Mouse (Mus musculus) liver, adult 2 months (tissue): ENCODE measurements around the gene Apbb2. TPM values are rescaled to one million over a fixed set of nuclear protein-coding genes. Genes with fewer than 3 reads are reported as not detected.
A peak's percentile ranks its signal among the peaks of the same experiment; 100 is the strongest.

Experiments used
- DNase-seq: peaks from one replicate; pipeline ENCODE4 v3.0.0-alpha.2; 2011; ENCODE audit warnings: low read depth, low spot score; ENCODE audit errors: extremely low read depth
- H3K27ac ChIP-seq: fragments of 200-500 bp; replicated peaks from 2 replicates; pipeline ENCODE4 v1.5.1; 2012; ENCODE audit warnings: low read depth, mild to moderate bottlenecking, control low read depth, inconsistent platforms, low read length; ENCODE audit not compliant: insufficient read depth
- H3K27me3 ChIP-seq: fragments of 200-500 bp; 2 replicates; pipeline ENCODE4 v1.6.1; 2012; ENCODE audit warnings: mild to moderate bottlenecking, moderate library complexity, low read length, inconsistent platforms; ENCODE audit not compliant: control insufficient read depth, insufficient read depth
- H3K36me3 ChIP-seq: fragments of 200-500 bp; 2 replicates; pipeline ENCODE4 v1.6.1; 2012; ENCODE audit warnings: low read length, inconsistent platforms; ENCODE audit not compliant: control insufficient read depth, insufficient read depth
- H3K4me1 ChIP-seq: fragments of 200-500 bp; 2 replicates; pipeline ENCODE4 v1.6.1; 2011; ENCODE audit warnings: low read length; ENCODE audit not compliant: control insufficient read depth, insufficient read depth
- H3K4me3 ChIP-seq: fragments of 200-500 bp; 2 replicates; pipeline ENCODE4 v1.5.1; 2011; ENCODE audit warnings: low read depth, mild to moderate bottlenecking, control low read depth, low read length, moderate library complexity; ENCODE audit not compliant: insufficient read depth
- H3K79me2 ChIP-seq: fragments of 200-500 bp; 2 replicates; pipeline ENCODE4 v1.6.1; 2012; ENCODE audit warnings: inconsistent platforms, mild to moderate bottlenecking, low read length, moderate library complexity; ENCODE audit not compliant: control insufficient read depth, insufficient read depth
- H3K9ac ChIP-seq: fragments of 200-500 bp; 2 replicates; pipeline ENCODE4 v1.6.1; 2012; ENCODE audit warnings: low read depth, mild to moderate bottlenecking, control low read depth, inconsistent platforms, low read length
- CTCF ChIP-seq: fragments of 200-500 bp; IDR thresholded peaks from 2 replicates; pipeline ENCODE4 v1.5.1; 2011; ENCODE audit warnings: low read depth, low read length, control low read depth
- POLR2A ChIP-seq: fragments of 200-500 bp; IDR thresholded peaks from 2 replicates; pipeline ENCODE4 v1.6.1; 2011; ENCODE audit warnings: low read length, control low read depth; ENCODE audit not compliant: insufficient read depth; ENCODE audit errors: extremely low read depth
- WGBS: fragments of 180-500 bp; shearing (Covaris S2); methylation state at CpG from one replicate; pipeline ENCODE4 v1.1.7; 2018; 5-methylcytosine and 5-hydroxymethylcytosine counted together
- polyA plus RNA-seq: library from polyadenylated mRNA; depleted of rRNA; stranded (reverse); fragments of >200 nt; gene quantifications from 2 replicates; pipeline ENCODE4 v1.2.3, GENCODE M21; 2012
- total RNA-seq: library from RNA; depleted of rRNA; stranded (reverse); fragments of >200 nt; gene quantifications from 2 replicates; pipeline ENCODE4 v1.2.3, GENCODE M21; 2014

The Apbb2 gene
- total and polyA plus RNA-seq, 2 experiments, result 1.4 to 5.3 TPM

DNA sequence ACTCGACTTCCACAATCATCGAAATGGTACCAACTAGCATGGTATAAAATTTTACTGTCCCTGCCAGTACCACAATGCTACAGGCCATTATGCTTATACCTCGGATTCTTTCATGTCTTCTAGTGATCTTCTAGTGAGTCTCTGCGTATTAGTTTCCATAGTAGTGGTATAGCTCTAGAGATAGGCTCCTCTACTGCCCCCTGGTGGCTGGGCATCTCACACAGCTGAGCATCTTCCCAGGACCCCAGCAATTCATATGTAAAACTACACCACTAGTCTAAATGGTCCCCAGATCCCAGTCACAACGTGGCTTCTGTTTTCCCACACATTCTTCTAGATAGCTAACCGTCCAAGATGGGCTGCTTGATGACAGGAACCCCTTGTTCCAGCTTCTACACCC lies 299.2 kb downstream of the Apbb2 start:
- Histone ChIP-seq H3K27ac (no peak overlapping the region), H3K4me3 (no peak overlapping the region), H3K27me3 (no peaks in the 10 kb centered on the region), H3K4me1 (no peaks in the 10 kb centered on the region), H3K36me3 (no peaks in the 10 kb centered on the region), H3K9ac (no peak overlapping the region), H3K79me2 (0 out of 2 replicates have a peak, but pooled peaks cover 3% of the 10 kb centered on the region)
- DNase-seq, result peak; percentile 29
- WGBS, result 75% methylated on average over 6 of the region's 6 CpGs
- TF ChIP-seq POLR2A (no peak), CTCF (peak; percentile 78)

GRCm38 (mm10) chr5:66315791-66316190 lies 302.8 kb downstream of the Apbb2 start:
- no peaks in the 10 kb centered on the region for H3K27me3 ChIP-seq
- DNase-seq, result no peak
- no peak overlapping the region for H3K4me3 ChIP-seq
- H3K9ac ChIP-seq, result no peak overlapping the region
- no peaks in the 10 kb centered on the region for H3K4me1 ChIP-seq
- WGBS, result 94% methylated on average over 5 of the region's 5 CpGs
- TF ChIP-seq CTCF (no peak), POLR2A (no peak)
- no peaks in the 10 kb centered on the region; the same call in 1 of the 2 replicates for H3K36me3 ChIP-seq
- no peak overlapping the region for H3K27ac ChIP-seq
- H3K79me2 ChIP-seq, result 0 out of 2 replicates have a peak, but pooled peaks cover 3% of the 10 kb centered on the region

DNA sequence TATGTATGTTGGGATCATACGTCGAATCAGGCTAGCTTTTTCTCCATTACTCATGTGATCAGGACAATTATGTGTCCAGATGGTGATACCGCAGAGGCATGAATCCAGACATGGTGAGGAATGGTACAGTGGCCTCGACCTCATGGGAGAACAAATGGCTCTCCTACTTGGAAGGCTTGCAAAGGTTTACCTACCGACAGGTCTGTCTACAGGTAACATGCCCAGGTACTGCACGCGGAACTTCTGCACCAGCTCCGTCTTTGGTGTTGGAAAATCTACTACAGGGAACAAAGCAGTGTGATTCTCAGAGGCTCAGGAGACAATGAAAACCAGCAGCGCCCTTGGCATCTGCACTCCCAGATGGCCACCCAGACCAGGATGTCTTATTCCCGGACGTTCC lies 307.8 kb downstream of the Apbb2 start:
- no peaks in the 10 kb centered on the region for H3K79me2 ChIP-seq
- H3K36me3 ChIP-seq, result peaks cover 5% of the 10 kb centered on the region; the same call in 1 of the 2 replicates
- H3K27ac ChIP-seq, result no peak overlapping the region
- no peaks in the 10 kb centered on the region for H3K4me1 ChIP-seq
- no peak overlapping the region for H3K9ac ChIP-seq
- no peaks in the 10 kb centered on the region for H3K27me3 ChIP-seq
- DNase-seq, result no peak
- H3K4me3 ChIP-seq, result no peak overlapping the region
- WGBS, result 98% methylated on average over 11 of the region's 11 CpGs
- TF ChIP-seq POLR2A (no peak), CTCF (no peak)

- Histone ChIP-seq H3K4me3 (no peak overlapping the region), H3K36me3 (peaks cover 5% of the 10 kb centered on the region; the same call in 1 of the 2 replicates), H3K4me1 (no peaks in the 10 kb centered on the region), H3K27me3 (no peaks in the 10 kb centered on the region), H3K79me2 (no peaks in the 10 kb centered on the region), H3K9ac (no peak overlapping the region), H3K27ac (no peak overlapping the region)
- WGBS, result 76% methylated on average over 9 of the region's 9 CpGs
- DNase-seq, result no peak
- no peak for TF ChIP-seq CTCF
- no peak for TF ChIP-seq POLR2A
Observed at GRCm38 (mm10) chr5:66310328-66310727, 308.3 kb downstream of the Apbb2 start.

- H3K79me2 ChIP-seq, result no peaks in the 10 kb centered on the region
- peaks cover 13% of the 10 kb centered on the region; the same call in 1 of the 2 replicates for H3K36me3 ChIP-seq
- no peak overlapping the region for H3K4me3 ChIP-seq
- DNase-seq, result no peak
- H3K27me3 ChIP-seq, result no peaks in the 10 kb centered on the region
- H3K9ac ChIP-seq, result no peak overlapping the region
- WGBS, result 95% methylated on average over 8 of the region's 8 CpGs
- H3K4me1 ChIP-seq, result no peaks in the 10 kb centered on the region
- no peak overlapping the region for H3K27ac ChIP-seq
- no peak for TF ChIP-seq POLR2A
- no peak for TF ChIP-seq CTCF
Observed at GRCm38 (mm10) chr5:66305511-66305910, 313.1 kb downstream of the Apbb2 start.

DNA sequence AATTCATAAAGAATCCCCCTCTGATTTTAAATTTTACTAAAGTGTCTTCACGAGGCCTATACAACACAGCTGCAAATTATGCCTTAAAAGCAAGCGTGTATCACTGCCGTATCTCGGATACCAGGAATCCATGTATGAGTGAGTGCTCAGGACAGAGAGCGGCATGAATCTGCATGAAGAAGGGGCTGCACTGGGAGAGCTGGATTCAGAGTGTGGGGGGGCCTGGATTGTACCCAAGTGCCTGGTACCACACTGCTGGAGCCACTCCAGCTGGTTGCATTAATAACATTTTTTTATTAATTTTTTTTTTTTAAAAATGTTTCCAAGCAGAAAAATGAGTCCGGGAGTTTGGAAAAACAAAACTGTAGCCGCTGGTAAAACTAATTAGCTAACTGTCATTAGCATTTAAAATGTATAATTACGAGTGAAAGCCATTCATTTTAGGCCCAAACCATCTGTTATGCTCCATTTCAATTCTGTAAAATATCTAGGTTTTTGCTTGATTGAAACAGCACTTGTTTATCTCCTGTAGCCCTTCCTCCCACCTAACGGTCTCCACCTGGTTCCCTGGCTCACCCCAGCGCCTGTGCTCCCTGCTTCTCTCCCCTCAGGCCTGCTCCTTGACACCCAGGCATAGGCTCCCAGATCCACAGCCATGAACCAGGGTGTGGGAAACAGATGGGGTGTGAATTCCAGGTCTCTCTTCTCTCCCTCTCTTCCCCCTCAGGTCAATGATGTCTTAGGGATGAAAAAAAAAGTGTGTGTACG lies 314.1 kb downstream of the Apbb2 start:
- DNase-seq, result no peak
- Histone ChIP-seq H3K4me1 (no peaks in the 10 kb centered on the region), H3K9ac (no peak overlapping the region), H3K4me3 (no peak overlapping the region), H3K27me3 (no peaks in the 10 kb centered on the region), H3K79me2 (no peaks in the 10 kb centered on the region), H3K27ac (no peak overlapping the region), H3K36me3 (peaks cover 13% of the 10 kb centered on the region; the same call in 1 of the 2 replicates)
- TF ChIP-seq CTCF, result no peak
- TF ChIP-seq POLR2A, result no peak
- 96% methylated on average over 11 of the region's 11 CpGs for WGBS
